In genomic region chr11:3540451-3541085, GRCm38 (mm10) we compare ENCODE assay signal across 8 mouse cellular contexts. TPM values are rescaled to one million over a fixed set of nuclear protein-coding genes. Genes with fewer than 3 reads are reported as not detected.
A peak's percentile ranks its signal among the peaks of the same experiment; 100 is the strongest.
DNase-seq lines count a peak whose midpoint lies in the region; ATAC-seq and TF ChIP-seq lines count a peak whose summit lies in the region.

Gene Smtn, minus strand, starts transcription at chr11:3540612.

- H3K27ac ChIP-seq in neural tube, embryonic 11.5 days (ENCODE audit: low read depth, low read length), result no peak within 1 kb of the TSS
- H3K27ac ChIP-seq in embryonic facial prominence, embryonic 10.5 days (replicated peaks), result peak within 1 kb of the TSS; percentile 88
- H3K27ac ChIP-seq in heart, embryonic 10.5 days, result peak within 1 kb of the TSS; percentile 92
- H3K27ac ChIP-seq in limb, embryonic 13.5 days, result no peak within 1 kb of the TSS
- H3K27ac ChIP-seq in stomach, postnatal 0 days (replicated peaks), result peak within 1 kb of the TSS; percentile 58; the same call in 1 of the 2 replicates

- TF ChIP-seq EP300 in stomach, postnatal 0 days (optimal IDR thresholded peaks at IDR 0.05), result no peak

- H3K9me3 ChIP-seq in neural tube, embryonic 11.5 days (ENCODE audit: control insufficient read depth, low read length), result no peaks in the 10 kb centered on the region
- H3K9me3 ChIP-seq in embryonic facial prominence, embryonic 10.5 days, result peaks cover 6% of the 10 kb centered on the region
- H3K9me3 ChIP-seq in heart, embryonic 10.5 days, result no peaks in the 10 kb centered on the region
- peaks cover 6% of the 10 kb centered on the region; the same call in 1 of the 2 replicates for H3K9me3 ChIP-seq in limb, embryonic 13.5 days
- H3K9me3 ChIP-seq in stomach, postnatal 0 days (ENCODE audit: control insufficient read depth, low read length), result no peaks in the 10 kb centered on the region

- H3K4me3 ChIP-seq in neural tube, embryonic 11.5 days (ENCODE audit: low read depth, low read length), result peak within 1 kb of the TSS; percentile 47
- peak within 1 kb of the TSS; percentile 69 for H3K4me3 ChIP-seq in embryonic facial prominence, embryonic 10.5 days
- peak within 1 kb of the TSS; percentile 78 for H3K4me3 ChIP-seq in heart, embryonic 10.5 days
- peak within 1 kb of the TSS; percentile 65 for H3K4me3 ChIP-seq in limb, embryonic 13.5 days
- peak within 1 kb of the TSS; percentile 73 for H3K4me3 ChIP-seq in stomach, postnatal 0 days (ENCODE audit: low read depth, low read length)

- ATAC-seq in neural tube, embryonic 11.5 days (ENCODE audit: insufficient read depth, low FRiP score, low TSS enrichment), result no peak
- no peak for ATAC-seq in limb, embryonic 13.5 days (ENCODE audit: low FRiP score, low read depth)
- ATAC-seq in stomach, postnatal 0 days (ENCODE audit: low FRiP score, low TSS enrichment), result no peak
- ATAC-seq in monocyte, adult 5-6 weeks (replicated peaks; ENCODE audit: insufficient number of reproducible peaks, low FRiP score, low TSS enrichment, poor library complexity, severe bottlenecking), result no peak

- H3K9ac ChIP-seq in neural tube, embryonic 11.5 days (ENCODE audit: low read length), result 0 out of 2 replicates have a peak within 1 kb of the TSS, but pooled peaks have one; percentile 1
- peak within 1 kb of the TSS; percentile 83 for H3K9ac ChIP-seq in limb, embryonic 13.5 days
- H3K9ac ChIP-seq in stomach, postnatal 0 days (ENCODE audit: low read length), result peak within 1 kb of the TSS; percentile 59; the same call in 1 of the 2 replicates

- no peak for DNase-seq in neural tube, embryonic 11.5 days (ENCODE audit: low spot score)
- DNase-seq in neural tube, embryonic 10.5 days (ENCODE audit: extremely low spot score, low spot score), result no peak
- DNase-seq in embryonic facial prominence, embryonic 10.5 days (ENCODE audit: low spot score), result no peak
- DNase-seq in heart, embryonic 10.5 days (ENCODE audit: low spot score), result no peak
- no peak for DNase-seq in stomach, postnatal 0 days (ENCODE audit: low spot score)
- no peak for DNase-seq in thymus, postnatal 14 days

- H3K4me2 ChIP-seq in neural tube, embryonic 11.5 days (ENCODE audit: low read depth), result peak within 1 kb of the TSS; percentile 54
- peak within 1 kb of the TSS; percentile 79 for H3K4me2 ChIP-seq in limb, embryonic 13.5 days (replicated peaks)
- H3K4me2 ChIP-seq in stomach, postnatal 0 days (replicated peaks; ENCODE audit: low read depth), result peak within 1 kb of the TSS; percentile 83

- TF ChIP-seq CTCF in stomach, postnatal 0 days (IDR thresholded peaks at IDR 0.05; ENCODE audit: low read depth), result no peak

- H3K36me3 ChIP-seq in neural tube, embryonic 11.5 days (ENCODE audit: control insufficient read depth, insufficient read depth, low read length), result no peaks in the 10 kb centered on the region
- H3K36me3 ChIP-seq in embryonic facial prominence, embryonic 10.5 days (replicated peaks), result peaks cover 6% of the 10 kb centered on the region; the same call in 1 of the 2 replicates
- peaks cover 15% of the 10 kb centered on the region for H3K36me3 ChIP-seq in heart, embryonic 10.5 days
- H3K36me3 ChIP-seq in limb, embryonic 13.5 days, result no peaks in the 10 kb centered on the region; the same call in 1 of the 2 replicates
- H3K36me3 ChIP-seq in stomach, postnatal 0 days (ENCODE audit: control insufficient read depth, insufficient read depth, low read length), result peaks cover 5% of the 10 kb centered on the region; the same call in 1 of the 2 replicates

- H3K4me1 ChIP-seq in neural tube, embryonic 11.5 days (ENCODE audit: control insufficient read depth, insufficient read depth, low read length), result peaks cover 15% of the 10 kb centered on the region
- H3K4me1 ChIP-seq in embryonic facial prominence, embryonic 10.5 days, result peaks cover 45% of the 10 kb centered on the region
- peaks cover 45% of the 10 kb centered on the region for H3K4me1 ChIP-seq in heart, embryonic 10.5 days
- H3K4me1 ChIP-seq in limb, embryonic 13.5 days, result peaks cover 40% of the 10 kb centered on the region
- H3K4me1 ChIP-seq in stomach, postnatal 0 days (replicated peaks; ENCODE audit: control insufficient read depth, insufficient read depth), result peaks cover 6% of the 10 kb centered on the region; the same call in 1 of the 2 replicates

- WGBS in neural tube, embryonic 11.5 days, result 93% methylated on average over 23 of the region's 23 CpGs
- 91% methylated on average over 23 of the region's 23 CpGs for WGBS in embryonic facial prominence, embryonic 10.5 days
- 91% methylated on average over 23 of the region's 23 CpGs for WGBS in heart, embryonic 10.5 days
- 93% methylated on average over 23 of the region's 23 CpGs for WGBS in limb, embryonic 13.5 days
- 95% methylated on average over 23 of the region's 23 CpGs for WGBS in stomach, postnatal 0 days

- no peaks in the 10 kb centered on the region for H3K27me3 ChIP-seq in neural tube, embryonic 11.5 days (ENCODE audit: control insufficient read depth, insufficient read depth, low read length)
- no peaks in the 10 kb centered on the region for H3K27me3 ChIP-seq in embryonic facial prominence, embryonic 10.5 days (replicated peaks; ENCODE audit: low read depth, poor library complexity, severe bottlenecking)
- H3K27me3 ChIP-seq in heart, embryonic 10.5 days (ENCODE audit: insufficient read depth, poor library complexity, severe bottlenecking), result no peaks in the 10 kb centered on the region
- no peaks in the 10 kb centered on the region for H3K27me3 ChIP-seq in limb, embryonic 13.5 days
- H3K27me3 ChIP-seq in stomach, postnatal 0 days (ENCODE audit: control insufficient read depth, insufficient read depth, low read length), result no peaks in the 10 kb centered on the region

RNA-seq across cellular contexts. Expression of gene Smtn, which starts in this region (rescaled TPM):
- 37.4 and 37.6 TPM in 2 replicates for polyA plus RNA-seq in neural tube, embryonic 11.5 days (2014; fragmentation: Nextera tagmentation; extraction: Ambion mirVana)
- 40.5 and 42.6 TPM in 2 replicates for polyA plus RNA-seq in embryonic facial prominence, embryonic 10.5 days (2016; fragmentation: Nextera tagmentation; extraction: Ambion mirVana)
- 69.5 and 91.2 TPM in 2 replicates for polyA plus RNA-seq in heart, embryonic 10.5 days (2016; fragmentation: Nextera tagmentation; extraction: Ambion mirVana)
- 57.8 and 63.6 TPM in 2 replicates for polyA plus RNA-seq in limb, embryonic 13.5 days (2015; fragmentation: Nextera tagmentation; extraction: Ambion mirVana)
- 103 TPM in 2 replicates for polyA plus RNA-seq in stomach, postnatal 0 days (2015; fragmentation: Nextera tagmentation; extraction: Ambion mirVana)
- 1.4 to 6.2 TPM (median 2.6 TPM) in 3 replicates for total RNA-seq in monocyte, adult 5-6 weeks (2017)

Comparison
In these comparisons a context has a peak if more than half of its experiments do, and no peak if none do; other contexts are left out.
1. H3K27ac ChIP-seq: peak in embryonic facial prominence, embryonic 10.5 days (single experiment), heart, embryonic 10.5 days (single experiment) and stomach, postnatal 0 days (single experiment); none in neural tube, embryonic 11.5 days (single experiment) and limb, embryonic 13.5 days (single experiment).
2. H3K9ac ChIP-seq: peak in every context shown above with its lines; median percentile 83 in limb, embryonic 13.5 days; 59 in stomach, postnatal 0 days; 1 in neural tube, embryonic 11.5 days.
3. Peak in every context shown above with its lines, with median percentiles within 50 percentile points of each other: H3K4me2 ChIP-seq and H3K4me3 ChIP-seq.